Comparison of ENCODE assay signal across 8 mouse cellular contexts in genomic region chr8:110671309-110671708, GRCm38 (mm10). TPM values are rescaled to one million over a fixed set of nuclear protein-coding genes. Genes with fewer than 3 reads are reported as not detected.
A peak's percentile ranks its signal among the peaks of the same experiment; 100 is the strongest.
DNase-seq lines count a peak whose midpoint lies in the region; ATAC-seq lines count a peak whose summit lies in the region.

No protein-coding gene starts in this region.

- no peaks in the 10 kb centered on the region for H3K9me3 ChIP-seq in midbrain, embryonic 16.5 days (replicated peaks; ENCODE audit: control insufficient read depth, low read length, poor library complexity, severe bottlenecking)
- H3K9me3 ChIP-seq in midbrain, embryonic 10.5 days (replicated peaks) = no peaks in the 10 kb centered on the region
- no peaks in the 10 kb centered on the region for H3K9me3 ChIP-seq in embryonic facial prominence, embryonic 15.5 days (replicated peaks)
- no peaks in the 10 kb centered on the region for H3K9me3 ChIP-seq in lung, embryonic 16.5 days (ENCODE audit: control insufficient read depth, low read length)

- H3K4me3 ChIP-seq in midbrain, embryonic 16.5 days (ENCODE audit: low read depth, low read length) = no peak overlapping the region
- H3K4me3 ChIP-seq in midbrain, embryonic 10.5 days = no peak overlapping the region
- no peak overlapping the region for H3K4me3 ChIP-seq in embryonic facial prominence, embryonic 15.5 days (replicated peaks)
- H3K4me3 ChIP-seq in lung, embryonic 16.5 days (ENCODE audit: low read length) = no peak overlapping the region

- no peaks in the 10 kb centered on the region for H3K4me1 ChIP-seq in midbrain, embryonic 16.5 days (ENCODE audit: control insufficient read depth, insufficient read depth, low read length)
- no peaks in the 10 kb centered on the region for H3K4me1 ChIP-seq in midbrain, embryonic 10.5 days
- peaks cover 51% of the 10 kb centered on the region for H3K4me1 ChIP-seq in embryonic facial prominence, embryonic 15.5 days
- H3K4me1 ChIP-seq in lung, embryonic 16.5 days (replicated peaks; ENCODE audit: control insufficient read depth, insufficient read depth, low read length) = peaks cover 29% of the 10 kb centered on the region

- peak overlapping the region; percentile 29; the same call in 1 of the 2 replicates for H3K27ac ChIP-seq in midbrain, embryonic 16.5 days (ENCODE audit: low read length)
- H3K27ac ChIP-seq in midbrain, embryonic 10.5 days (replicated peaks) = no peak overlapping the region
- H3K27ac ChIP-seq in embryonic facial prominence, embryonic 15.5 days (replicated peaks) = peak overlapping the region; percentile 65
- H3K27ac ChIP-seq in lung, embryonic 16.5 days (ENCODE audit: low read length) = peak overlapping the region; percentile 84

- WGBS in midbrain, embryonic 16.5 days = 86% methylated on average over 6 of the region's 6 CpGs
- 91% methylated on average over 6 of the region's 6 CpGs for WGBS in midbrain, embryonic 10.5 days
- 57% methylated on average over 6 of the region's 6 CpGs for WGBS in embryonic facial prominence, embryonic 15.5 days
- WGBS in lung, embryonic 16.5 days = 73% methylated on average over 6 of the region's 6 CpGs

- peaks cover 4% of the 10 kb centered on the region; the same call in 1 of the 2 replicates for H3K36me3 ChIP-seq in midbrain, embryonic 16.5 days (ENCODE audit: control insufficient read depth, insufficient read depth, low read length)
- peaks cover 60% of the 10 kb centered on the region for H3K36me3 ChIP-seq in midbrain, embryonic 10.5 days
- 0 out of 2 replicates have a peak, but pooled peaks cover 4% of the 10 kb centered on the region for H3K36me3 ChIP-seq in embryonic facial prominence, embryonic 15.5 days
- H3K36me3 ChIP-seq in lung, embryonic 16.5 days (ENCODE audit: control insufficient read depth, insufficient read depth, low read length) = peaks cover 3% of the 10 kb centered on the region; the same call in 1 of the 2 replicates

- H3K27me3 ChIP-seq in midbrain, embryonic 16.5 days (ENCODE audit: control insufficient read depth, insufficient read depth, low read depth, low read length) = no peaks in the 10 kb centered on the region
- H3K27me3 ChIP-seq in midbrain, embryonic 10.5 days (ENCODE audit: low read depth, poor library complexity, severe bottlenecking) = no peaks in the 10 kb centered on the region
- no peaks in the 10 kb centered on the region for H3K27me3 ChIP-seq in embryonic facial prominence, embryonic 15.5 days
- H3K27me3 ChIP-seq in lung, embryonic 16.5 days (ENCODE audit: control insufficient read depth, insufficient read depth, low read depth, low read length) = no peaks in the 10 kb centered on the region

- no peak overlapping the region for H3K9ac ChIP-seq in midbrain, embryonic 16.5 days (ENCODE audit: low read depth, low read length)
- no peak overlapping the region for H3K9ac ChIP-seq in embryonic facial prominence, embryonic 15.5 days
- H3K9ac ChIP-seq in lung, embryonic 16.5 days (ENCODE audit: low read length) = no peak overlapping the region

- H3K4me2 ChIP-seq in midbrain, embryonic 16.5 days (ENCODE audit: low read length) = no peak overlapping the region
- 0 out of 2 replicates have a peak overlapping the region, but pooled peaks have one; percentile 8 for H3K4me2 ChIP-seq in embryonic facial prominence, embryonic 15.5 days (replicated peaks)
- peak overlapping the region; percentile 2; the same call in 1 of the 2 replicates for H3K4me2 ChIP-seq in lung, embryonic 16.5 days (ENCODE audit: low read depth, low read length)

- ATAC-seq in midbrain, embryonic 16.5 days = no peak
- ATAC-seq in embryonic facial prominence, embryonic 15.5 days (ENCODE audit: insufficient number of reproducible peaks, low FRiP score, low TSS enrichment, low read depth) = 0 out of 2 replicates have a peak, but pooled peaks have one; percentile 52
- no peak for ATAC-seq in lung, embryonic 16.5 days (ENCODE audit: low read depth)

- no peak for DNase-seq in midbrain, embryonic 10.5 days (ENCODE audit: low spot score)
- peak; percentile 57 for DNase-seq in kidney, adult 11 months
- DNase-seq in urinary bladder, adult 2 months (ENCODE audit: low spot score) = no peak
- DNase-seq in layer of hippocampus, adult 18-20 months (ENCODE audit: low spot score in 2 of 2) = no peak
- no peak for DNase-seq in urinary bladder, postnatal 36 days (ENCODE audit: low spot score in 2 of 2)

RNA-seq across cellular contexts. Expression of gene Mtss1l, which starts 50.0 kb away (rescaled TPM):
- 24.5 and 24.9 TPM in 2 replicates for polyA plus RNA-seq in midbrain, embryonic 16.5 days (2015; fragmentation: Nextera tagmentation; extraction: Ambion mirVana)
- polyA plus RNA-seq in midbrain, embryonic 10.5 days (2016; fragmentation: Nextera tagmentation; extraction: Ambion mirVana) = 4.9 and 5.0 TPM in 2 replicates
- 13.8 and 15.8 TPM in 2 replicates for polyA plus RNA-seq in embryonic facial prominence, embryonic 15.5 days (2015; fragmentation: Nextera tagmentation; extraction: Ambion mirVana)
- polyA plus RNA-seq in lung, embryonic 16.5 days (2015; fragmentation: Nextera tagmentation; extraction: Ambion mirVana) = 13.2 and 15.5 TPM in 2 replicates
- polyA plus RNA-seq in urinary bladder, adult 2 months (2012; rRNA removed) = 28.7 and 47.5 TPM in 2 replicates
- 100 to 1,000 TPM; 213 to 214 TPM for total RNA-seq in layer of hippocampus, adult 18-20 months (2021)

RNA-seq across cellular contexts. Expression of gene Vac14, which starts 52.9 kb away (rescaled TPM):
- polyA plus RNA-seq in midbrain, embryonic 16.5 days (2015; fragmentation: Nextera tagmentation; extraction: Ambion mirVana) = 25.2 and 28.5 TPM in 2 replicates
- 27.7 and 28.1 TPM in 2 replicates for polyA plus RNA-seq in midbrain, embryonic 10.5 days (2016; fragmentation: Nextera tagmentation; extraction: Ambion mirVana)
- polyA plus RNA-seq in embryonic facial prominence, embryonic 15.5 days (2015; fragmentation: Nextera tagmentation; extraction: Ambion mirVana) = 17.5 and 18.6 TPM in 2 replicates
- 14.0 and 16.5 TPM in 2 replicates for polyA plus RNA-seq in lung, embryonic 16.5 days (2015; fragmentation: Nextera tagmentation; extraction: Ambion mirVana)
- 20.5 and 21.8 TPM in 2 replicates for polyA plus RNA-seq in urinary bladder, adult 2 months (2012; rRNA removed)
- 10 to 100 TPM; 24.4 to 26.1 TPM for total RNA-seq in layer of hippocampus, adult 18-20 months (2021)
